Mouse (Mus musculus) CH12.LX (cell line): ENCODE data around the gene Gm36028.

Experiments
- CHD2 ChIP-seq: IDR thresholded peaks from 2 replicates; pipeline ENCODE4 v1.6.1; 2011; ENCODE audit warnings: low read length, improper control_type of control experiment
- CTCF ChIP-seq, 2 experiments: IDR thresholded peaks in 1 of 2; conservative IDR thresholded peaks in 1 of 2; 2 replicates each; pipeline ENCODE4 v1.5.1; 2011 to 2012; ENCODE audit warnings: low read depth in 2 of 2, low read length in 2 of 2, improper control_type of control experiment in 1 of 2, inconsistent platforms in 1 of 2, mild to moderate bottlenecking in 1 of 2, moderate library complexity in 1 of 2
- E2F4 ChIP-seq: IDR thresholded peaks from 2 replicates; pipeline ENCODE4 v1.6.1; 2011; ENCODE audit warnings: low read depth, low read length, improper control_type of control experiment; ENCODE audit not compliant: insufficient replicate concordance
- HCFC1 ChIP-seq: IDR thresholded peaks from 2 replicates; pipeline ENCODE4 v1.6.1; 2012; ENCODE audit warnings: low read depth, mild to moderate bottlenecking, inconsistent platforms, low read length, improper control_type of control experiment
- MXI1 ChIP-seq: IDR thresholded peaks from 2 replicates; pipeline ENCODE4 v1.6.1; 2011; ENCODE audit warnings: mild to moderate bottlenecking, low read depth, low read length, improper control_type of control experiment
- MYC ChIP-seq: IDR thresholded peaks from 2 replicates; pipeline ENCODE4 v1.6.1; 2011; ENCODE audit warnings: low read depth, mild to moderate bottlenecking, improper control_type of control experiment, low read length
- NRF1 ChIP-seq: IDR thresholded peaks from 2 replicates; pipeline ENCODE4 v1.6.1; 2014; ENCODE audit warnings: low read depth, mild to moderate bottlenecking, inconsistent platforms, low read length, improper control_type of control experiment, moderate library complexity
- POLR2A ChIP-seq: IDR thresholded peaks from 2 replicates; pipeline ENCODE4 v1.6.1; 2011; ENCODE audit warnings: low read depth, mild to moderate bottlenecking, improper control_type of control experiment, low read length
- TBP ChIP-seq: conservative IDR thresholded peaks from 2 replicates; pipeline ENCODE4 v1.6.1; 2011; ENCODE audit warnings: low read depth, low read length, improper control_type of control experiment
- TCF12 ChIP-seq: IDR thresholded peaks from 2 replicates; pipeline ENCODE4 v1.6.1; 2014; ENCODE audit warnings: low read depth, mild to moderate bottlenecking, inconsistent platforms, low read length, improper control_type of control experiment
- USF1 ChIP-seq: IDR thresholded peaks from 2 replicates; pipeline ENCODE4 v1.6.1; 2014; ENCODE audit warnings: low read depth, mild to moderate bottlenecking, inconsistent platforms, low read length, improper control_type of control experiment
- USF2 ChIP-seq: conservative IDR thresholded peaks from 2 replicates; pipeline ENCODE4 v1.6.1; 2011; ENCODE audit warnings: low read depth, low read length, improper control_type of control experiment
- ZC3H11A ChIP-seq: IDR thresholded peaks from 2 replicates; pipeline ENCODE4 v1.6.1; 2012; ENCODE audit warnings: low read depth, mild to moderate bottlenecking, inconsistent platforms, low read length, improper control_type of control experiment
- ZNF384 ChIP-seq: IDR thresholded peaks from 2 replicates; pipeline ENCODE4 v1.6.1; 2012; ENCODE audit warnings: low read depth, low read length, improper control_type of control experiment, inconsistent platforms

GRCm38 (mm10) chr16:37874501-37875235, 13.7 kb upstream of the Gm36028 start:
- TF ChIP-seq NRF1 (no peak), USF2 (no peak), USF1 (no peak), CTCF (conservative IDR thresholded peaks at IDR 0.05 in 1 of 2, IDR thresholded peaks at IDR 0.05 in 1 of 2; ENCODE audit: low read depth in 2 of 2, low read length in 2 of 2) (no peak), HCFC1 (no peak), ZNF384 (no peak), CHD2 (no peak), TBP (no peak), ZC3H11A (no peak), POLR2A (no peak), TCF12 (no peak), E2F4 (no peak), MYC (no peak), MXI1 (no peak)
